Mouse (Mus musculus): ENCODE results near the gene Ankfy1.

DNA sequence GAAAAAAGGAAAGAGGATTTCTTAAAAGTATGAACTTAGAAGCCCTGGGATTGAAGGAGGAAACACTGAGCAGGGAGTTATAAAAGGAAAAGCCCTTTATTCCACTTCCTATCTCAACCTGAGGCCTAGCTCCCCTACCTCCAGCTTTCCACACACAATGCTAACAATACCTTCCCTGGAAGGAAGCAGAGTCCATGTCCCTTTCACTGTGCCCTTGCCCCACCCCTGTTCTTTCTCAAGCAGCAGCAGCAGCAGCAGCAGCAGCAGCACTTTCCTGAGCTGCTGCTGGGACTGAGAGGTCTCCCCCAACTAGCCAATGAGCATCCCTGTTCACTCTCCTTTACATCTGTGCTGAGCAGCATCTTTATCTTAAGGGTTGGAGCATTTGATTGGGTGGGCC, 89.2 kb downstream of the Ankfy1 start:
- no peak for TF ChIP-seq CTCF (IDR thresholded peaks at IDR 0.05)
- no peak for TF ChIP-seq POLR2A (IDR thresholded peaks at IDR 0.05; ENCODE audit: insufficient read depth, low read depth, low read length)
- no peak for TF ChIP-seq EP300 (IDR thresholded peaks at IDR 0.05; ENCODE audit: insufficient read depth, low read depth, low read length)
